Mouse (Mus musculus) Muller cell, postnatal 12 days (primary cell): Measurements from ENCODE around the gene Washc3.

Source experiments
- DNase-seq: peaks from one replicate; pipeline ENCODE4 v3.0.0-alpha.2; 2015; ENCODE audit errors: inconsistent ontology term

Washc3 gene

GRCm38 (mm10) chr10:88200951-88201638, at the start of gene Washc3:
Gene Washc3, plus strand, starts transcription at chr10:88201093.
- peak; percentile 95 for DNase-seq

GRCm38 (mm10) chr10:88151658-88152057, 49.2 kb upstream of the Washc3 start:
- no peak for DNase-seq

DNA sequence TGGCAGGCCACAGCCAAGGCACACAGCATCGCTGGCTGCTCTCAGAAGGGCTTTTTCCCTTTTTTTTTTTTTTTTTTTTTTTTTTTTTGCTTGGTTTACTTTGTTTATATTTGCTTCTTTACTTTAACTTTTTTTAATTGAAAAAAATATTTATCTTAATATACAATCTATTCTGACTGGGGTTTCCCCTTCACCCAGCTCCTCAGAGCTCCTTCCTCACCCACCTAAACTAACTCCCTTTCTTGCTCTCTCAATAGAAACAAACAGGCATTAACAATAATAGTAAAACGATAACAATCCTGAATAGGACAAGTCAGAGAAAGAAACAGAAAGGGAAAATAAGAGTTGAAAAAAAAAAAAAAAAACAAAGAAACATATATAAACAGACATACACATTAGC, 38.8 kb upstream of the Washc3 start:
- DNase-seq = no peak

DNA sequence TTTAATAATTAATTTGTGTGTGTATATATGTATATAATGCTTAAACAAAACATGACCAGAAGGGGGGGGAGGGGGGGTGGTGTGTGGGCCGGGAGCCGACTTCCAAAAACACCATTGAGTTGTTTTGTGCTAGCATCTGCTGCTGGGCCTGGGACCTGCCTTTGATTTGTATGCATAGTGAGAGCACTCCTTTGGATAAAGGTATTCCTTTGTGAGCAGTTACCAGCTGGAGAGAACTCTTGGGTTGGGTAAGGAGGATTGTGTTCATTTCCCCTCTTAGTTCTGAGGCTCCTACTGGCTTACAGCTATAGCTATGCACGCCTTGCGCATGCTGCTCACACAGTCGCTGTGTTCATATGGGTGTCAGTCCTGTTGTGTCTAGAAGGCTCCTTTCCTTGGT, 38.2 kb upstream of the Washc3 start:
- DNase-seq = no peak

- DNase-seq = no peak
These were observed 34.7 kb upstream of the Washc3 start for GRCm38 (mm10) chr10:88166158-88166557.

DNA sequence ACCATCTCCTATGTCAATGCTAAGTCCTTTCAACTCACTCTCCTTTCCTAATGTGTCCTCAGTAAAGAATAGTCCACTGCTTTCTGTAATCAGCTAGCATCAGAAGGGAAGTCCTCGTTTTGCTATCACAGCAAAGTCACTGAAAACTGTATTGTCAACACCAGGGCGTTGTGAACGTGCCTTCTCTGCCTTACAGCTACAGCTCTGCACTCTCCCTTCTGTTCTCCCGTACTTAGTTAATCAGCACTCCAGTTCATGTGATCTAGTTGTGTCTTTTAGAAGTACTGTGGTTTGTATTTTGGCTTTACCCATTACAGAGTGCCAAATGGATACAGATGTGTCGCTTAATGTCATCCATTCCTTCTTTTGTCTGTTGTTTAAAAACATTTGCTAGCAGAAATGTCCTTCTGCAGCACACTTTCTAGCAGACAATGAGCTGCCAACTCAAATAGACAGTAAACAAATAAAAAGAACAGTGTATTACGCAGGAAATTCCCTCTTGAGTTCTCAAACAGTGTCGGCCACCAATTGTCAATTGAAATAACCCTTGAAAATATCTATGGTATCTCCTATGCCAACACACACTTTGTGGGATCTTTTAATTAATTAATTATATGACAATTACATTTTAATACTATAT, 33.3 kb upstream of the Washc3 start:
- DNase-seq = no peak

- peak; percentile 21 for DNase-seq
These were observed 352 bp upstream of the Washc3 start for GRCm38 (mm10) chr10:88200541-88200940.

- DNase-seq = no peak
These were observed 757 bp downstream of the Washc3 start for GRCm38 (mm10) chr10:88201650-88202049.

- DNase-seq = no peak
These were observed 1.7 kb downstream of the Washc3 start for GRCm38 (mm10) chr10:88202581-88202980.

DNA sequence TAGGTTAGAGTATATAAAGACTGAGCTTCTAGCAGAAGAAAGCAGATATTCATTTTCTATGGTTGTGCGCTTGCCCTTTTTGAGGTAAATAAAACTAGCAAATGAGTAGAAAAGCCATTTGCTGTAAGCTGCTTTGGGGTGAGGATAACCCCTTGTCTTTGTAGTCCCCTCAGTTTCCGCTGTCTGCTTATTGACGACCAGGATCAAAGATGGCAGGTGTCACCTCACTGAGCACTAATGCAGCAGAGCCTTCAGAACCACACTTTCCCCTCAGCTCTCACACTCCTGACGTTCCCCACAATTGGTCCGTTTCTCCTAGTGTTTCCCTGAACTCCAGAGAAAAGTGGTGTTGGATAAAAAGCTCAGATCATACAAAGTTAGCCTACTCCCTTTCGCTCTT, 2.3 kb downstream of the Washc3 start:
- no peak for DNase-seq

DNA sequence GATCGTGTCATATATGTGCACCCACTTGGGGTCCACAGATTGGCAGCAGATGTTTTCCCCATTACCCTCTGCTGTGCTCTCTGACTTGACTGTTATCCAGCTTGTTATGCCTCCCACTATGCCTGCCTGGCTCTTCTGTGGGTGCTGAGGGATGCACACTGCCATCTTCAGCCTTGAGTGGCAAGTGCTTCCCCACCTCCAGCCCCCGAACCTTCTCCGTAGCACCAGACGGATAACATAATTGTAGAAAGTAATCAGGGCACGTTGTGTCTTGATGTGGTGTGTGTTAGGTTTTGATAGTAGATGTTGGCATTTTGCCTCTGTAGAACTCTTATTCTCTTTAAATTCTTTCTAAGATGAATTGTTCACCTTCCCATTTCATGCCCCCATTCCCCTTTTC, 11.8 kb downstream of the Washc3 start:
- no peak for DNase-seq

DNA sequence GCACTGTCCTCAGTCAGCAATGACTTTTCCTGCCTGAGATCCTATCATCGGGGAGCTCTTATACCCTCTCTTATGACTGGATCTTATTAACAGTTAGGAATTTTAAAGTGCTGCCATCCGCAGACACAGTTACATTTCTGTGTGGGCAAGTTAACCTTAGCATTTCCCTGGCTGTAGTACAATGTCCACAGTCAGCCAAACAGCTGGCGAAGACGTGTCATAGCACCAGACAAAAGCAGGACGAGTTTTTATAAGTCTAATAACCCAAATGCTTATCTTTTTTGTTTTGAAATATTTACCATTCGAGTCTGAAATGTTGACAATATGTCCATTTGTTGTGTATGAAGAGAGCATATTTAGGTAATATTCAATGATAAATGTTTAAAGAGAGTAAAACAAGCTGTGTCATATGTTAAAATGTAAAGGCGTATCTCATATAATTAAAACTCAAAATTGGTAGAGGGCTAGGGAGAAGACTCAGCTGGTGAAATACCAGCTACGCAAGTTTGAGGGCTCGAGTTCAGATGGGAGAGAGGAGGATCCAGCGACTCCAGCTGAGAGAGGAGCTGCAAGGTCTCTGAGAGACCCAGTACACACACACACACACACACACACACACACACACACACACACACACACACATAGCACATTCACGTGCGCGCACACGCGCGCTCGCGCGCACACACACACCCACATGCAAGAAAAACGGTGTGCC, 14.1 kb downstream of the Washc3 start:
- DNase-seq = no peak

DNA sequence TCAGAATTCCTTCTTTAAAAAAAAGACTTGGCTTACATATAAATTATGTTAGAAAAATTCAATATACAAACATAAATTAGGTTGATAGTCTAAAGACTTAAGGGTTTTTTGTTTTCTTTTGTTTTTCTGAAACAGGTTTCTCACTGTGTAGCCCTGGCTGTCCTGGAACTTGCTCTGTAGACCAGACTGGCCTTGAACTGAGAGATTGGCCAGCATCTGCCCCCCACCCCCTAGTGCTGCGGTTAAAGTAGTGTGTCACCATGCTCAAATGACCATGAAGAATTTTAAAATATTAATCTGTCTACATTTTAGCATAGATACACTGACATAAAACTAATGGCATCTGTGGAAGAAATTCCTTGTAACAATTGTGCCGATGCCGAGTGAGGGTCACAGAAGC, 17.3 kb downstream of the Washc3 start:
- no peak for DNase-seq

- DNase-seq = no peak
These were observed 20.8 kb downstream of the Washc3 start for GRCm38 (mm10) chr10:88221718-88222117.

DNA sequence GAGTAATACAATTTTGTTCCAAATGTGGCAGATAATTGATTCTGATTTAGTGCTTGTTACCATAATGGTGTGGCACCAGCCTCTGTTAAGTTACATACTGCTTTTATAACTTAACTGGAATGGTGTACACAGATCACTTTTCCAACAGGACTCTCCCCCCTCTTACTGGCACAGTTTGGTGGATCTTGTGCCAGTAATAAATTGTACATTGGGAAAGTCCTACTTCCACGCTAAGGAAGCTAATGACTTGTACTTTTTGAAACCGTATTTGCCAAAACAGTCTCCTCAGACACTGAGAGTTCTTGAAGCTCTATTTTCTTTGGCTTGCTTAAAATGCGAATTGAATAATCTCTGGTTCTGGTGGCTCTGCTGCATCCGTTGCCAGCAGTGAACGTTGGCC, 24.5 kb downstream of the Washc3 start:
- DNase-seq = no peak

DNA sequence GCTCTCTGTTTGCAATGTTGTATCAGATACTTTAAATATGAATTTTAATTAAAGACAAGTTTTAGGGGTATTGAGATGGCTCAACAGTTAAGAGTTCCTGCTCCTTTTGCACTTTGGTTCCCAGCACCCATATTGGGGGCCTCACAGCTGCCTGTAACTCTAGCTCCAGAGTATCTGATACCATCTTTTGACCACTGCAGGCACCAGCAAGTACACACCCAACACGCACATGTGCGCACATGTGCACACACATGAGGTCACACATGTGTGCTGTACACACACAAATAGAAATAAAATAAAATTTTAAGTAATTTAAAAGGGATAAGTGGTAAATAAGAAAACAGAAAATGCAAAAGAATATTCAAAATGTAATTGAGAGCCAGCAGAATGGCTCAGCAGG, 27.1 kb downstream of the Washc3 start:
- no peak for DNase-seq

GRCm38 (mm10) chr10:88228521-88229017, 27.7 kb downstream of the Washc3 start:
- DNase-seq = no peak

- no peak for DNase-seq
These were observed 30.8 kb downstream of the Washc3 start for GRCm38 (mm10) chr10:88231671-88232070.

DNA sequence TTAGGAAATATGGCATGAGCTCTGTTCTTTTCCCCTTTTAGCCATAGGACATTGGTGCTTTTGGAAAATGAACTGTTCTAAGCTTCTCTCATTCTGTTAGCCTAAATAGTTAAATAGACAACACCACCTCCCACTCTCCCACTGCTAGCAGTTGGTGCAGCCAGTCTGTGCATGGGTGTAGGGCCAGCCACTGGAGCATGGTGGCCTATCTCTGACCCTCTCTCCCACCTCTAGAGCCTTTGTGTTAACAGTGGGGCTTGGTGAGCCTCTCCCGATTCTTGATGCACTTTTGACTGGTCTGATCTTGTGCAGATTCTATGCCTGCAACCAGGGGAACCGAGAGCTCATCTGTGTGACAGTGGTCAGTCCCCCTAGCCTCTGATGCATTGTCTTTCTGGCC, 31.9 kb downstream of the Washc3 start:
- no peak for DNase-seq

GRCm38 (mm10) chr10:88244681-88245080, 43.8 kb downstream of the Washc3 start:
- DNase-seq = no peak

GRCm38 (mm10) chr10:88250300-88250699, 49.4 kb downstream of the Washc3 start:
- DNase-seq = no peak

GRCm38 (mm10) chr10:88252121-88252862, 51.4 kb downstream of the Washc3 start:
- DNase-seq = no peak
